Mouse (Mus musculus) lung, embryonic 16.5 days (tissue): Measurements from ENCODE around the gene Hist1h2af. TPM values are rescaled to one million over a fixed set of nuclear protein-coding genes. Genes with fewer than 3 reads are reported as not detected.
"Not testable (repeated sequence)": the region's sequence is repeated elsewhere in the genome, so short reads cannot be mapped to it uniquely, and the experiment has no call there.

Experiments
- ATAC-seq: fragments of 200-750 bp; cut with Nextera tagmentation; 2 replicates; pipeline ENCODE4 v1.8.0; 2017; ENCODE audit warnings: low read depth, mild to moderate bottlenecking, moderate library complexity
- H3K27ac ChIP-seq: fragments of 300-500 bp; sonication (generic); 2 replicates; pipeline ENCODE4 v1.5.1; 2014; ENCODE audit warnings: mild to moderate bottlenecking, control low read depth, low read length
- H3K27me3 ChIP-seq: fragments of 300-500 bp; sonication (generic); 2 replicates; pipeline ENCODE4 v1.6.1; 2014; ENCODE audit warnings: low read depth, low read length, mixed read lengths; ENCODE audit not compliant: control insufficient read depth, insufficient read depth
- H3K36me3 ChIP-seq: fragments of 300-500 bp; sonication (generic); 2 replicates; pipeline ENCODE4 v1.6.1; 2014; ENCODE audit warnings: low read length; ENCODE audit not compliant: control insufficient read depth, insufficient read depth
- H3K4me1 ChIP-seq: fragments of 300-500 bp; sonication (generic); replicated peaks from 2 replicates; pipeline ENCODE4 v1.6.1; 2014; ENCODE audit warnings: low read length, mixed read lengths; ENCODE audit not compliant: control insufficient read depth, insufficient read depth
- H3K4me2 ChIP-seq: fragments of 300-500 bp; sonication (generic); 2 replicates; pipeline ENCODE4 v1.6.1; 2014; ENCODE audit warnings: low read depth, low read length, control low read depth
- H3K4me3 ChIP-seq: fragments of 300-500 bp; sonication (generic); 2 replicates; pipeline ENCODE4 v1.5.1; 2014; ENCODE audit warnings: mild to moderate bottlenecking, low read length, control low read depth
- H3K9ac ChIP-seq: fragments of 300-500 bp; sonication (generic); 2 replicates; pipeline ENCODE4 v1.6.1; 2014; ENCODE audit warnings: low read length, control low read depth
- H3K9me3 ChIP-seq: fragments of 300-500 bp; sonication (generic); 2 replicates; pipeline ENCODE4 v1.6.1; 2016; ENCODE audit warnings: low read length; ENCODE audit not compliant: control insufficient read depth
- WGBS: fragments of 180-500 bp; shearing (Covaris S2); extraction: QIAGEN DNeasy Blood & Tissue Kit; methylation state at CpG from one replicate; pipeline ENCODE4 v1.1.7; 2014; 5-methylcytosine and 5-hydroxymethylcytosine counted together
- polyA plus RNA-seq: library from polyadenylated mRNA; unstranded; fragments of >200 nt; fragmentation: Nextera tagmentation; extraction: Ambion mirVana; gene quantifications from 2 replicates; pipeline ENCODE4 v1.2.1, GENCODE M21; 2015

The Hist1h2af gene
- polyA plus RNA-seq, 1 experiment from 2014 or later, result 8.0 TPM

DNA sequence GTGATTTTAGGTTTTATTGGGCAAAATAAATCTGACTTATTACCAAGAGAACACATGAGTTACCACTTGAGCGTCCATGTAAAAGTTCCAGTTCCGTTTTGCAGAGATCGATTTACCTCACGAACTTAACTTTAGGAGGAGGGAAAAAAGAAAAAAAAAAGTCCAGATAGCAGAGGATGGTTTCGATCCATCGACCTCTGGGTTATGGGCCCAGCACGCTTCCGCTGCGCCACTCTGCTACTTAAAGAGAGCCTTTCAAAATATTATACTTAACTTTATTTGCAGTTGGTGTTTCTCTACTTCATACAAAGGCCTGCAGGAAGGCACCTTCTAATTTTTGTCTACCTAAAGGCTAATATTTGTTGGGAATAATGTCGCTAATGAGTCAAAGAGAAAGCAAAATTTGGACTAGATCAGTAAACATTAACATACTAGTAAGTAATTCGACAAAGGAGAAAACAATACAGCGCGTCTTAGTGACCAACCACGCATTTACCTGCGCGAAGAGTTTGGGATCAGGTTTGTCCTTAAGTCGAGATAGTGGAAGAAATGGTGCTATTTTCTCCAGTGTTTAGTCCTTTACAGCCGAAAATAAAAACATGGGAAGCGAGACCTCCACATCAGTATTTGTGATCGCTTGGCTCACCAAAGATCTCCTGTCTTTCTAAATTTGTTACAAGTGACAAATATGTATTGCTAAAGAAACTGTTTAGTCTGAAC, 3.4 kb upstream of the Hist1h2af start:
- H3K4me2 ChIP-seq, result peak overlapping the region; percentile 58
- H3K4me3 ChIP-seq, result peak overlapping the region; percentile 52
- under 1% methylated on average over 20 of the region's 20 CpGs for WGBS
- 0 out of 2 replicates have a peak, but pooled peaks have one; percentile 17 for ATAC-seq
- H3K36me3 ChIP-seq, result no peaks in the 10 kb centered on the region
- H3K9ac ChIP-seq, result peak overlapping the region; percentile 73
- peak overlapping the region; percentile 97 for H3K27ac ChIP-seq
- H3K4me1 ChIP-seq, result peaks cover 18% of the 10 kb centered on the region
- no peaks in the 10 kb centered on the region for H3K9me3 ChIP-seq
- H3K27me3 ChIP-seq, result no peaks in the 10 kb centered on the region

DNA sequence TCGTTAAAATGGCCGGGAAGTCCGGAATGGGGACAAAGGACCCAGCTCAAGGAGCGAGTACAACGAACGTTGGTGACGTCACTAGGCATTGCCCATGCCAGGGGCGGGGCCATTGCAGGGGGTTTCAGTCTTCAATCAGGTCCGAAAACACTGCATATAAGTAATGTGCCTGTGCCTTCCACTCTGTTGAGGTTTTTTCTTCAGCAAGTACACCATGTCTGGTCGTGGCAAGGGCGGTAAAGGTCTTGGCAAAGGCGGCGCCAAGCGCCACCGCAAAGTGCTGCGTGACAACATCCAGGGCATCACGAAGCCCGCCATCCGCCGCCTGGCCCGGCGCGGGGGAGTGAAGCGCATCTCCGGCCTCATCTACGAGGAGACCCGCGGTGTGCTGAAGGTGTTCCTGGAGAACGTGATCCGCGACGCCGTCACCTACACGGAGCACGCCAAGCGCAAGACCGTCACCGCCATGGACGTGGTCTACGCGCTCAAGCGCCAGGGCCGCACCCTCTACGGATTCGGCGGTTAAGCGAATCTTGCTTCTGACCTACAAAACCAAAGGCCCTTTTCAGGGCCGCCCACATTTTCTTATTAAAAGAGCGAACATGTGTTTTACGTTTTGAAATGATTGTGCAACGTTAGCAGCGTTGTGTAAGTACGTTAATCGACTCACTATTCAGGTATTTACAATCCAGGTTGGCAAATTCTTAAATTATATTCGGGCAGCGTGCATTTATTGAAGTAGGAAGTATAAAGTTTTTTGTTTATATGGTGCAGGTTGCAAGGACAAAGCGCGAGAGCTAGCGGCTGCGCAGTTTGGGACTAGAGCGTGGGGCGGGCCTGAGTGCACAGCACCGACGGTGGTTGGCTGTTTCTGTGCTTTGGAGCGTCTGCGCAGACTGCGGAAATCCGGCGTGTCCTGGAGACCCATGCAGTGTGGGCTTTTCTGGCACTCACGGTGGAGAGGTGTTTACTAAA, 2.5 kb upstream of the Hist1h2af start, which contains the start of gene Hist1h4h:
TSS of gene Hist1h4h (plus strand) at position 150 of the 975 bp plus-strand sequence.
- H3K4me1 ChIP-seq, result peaks cover 15% of the 10 kb centered on the region
- H3K27me3 ChIP-seq, result no peaks in the 10 kb centered on the region
- H3K9ac ChIP-seq, result peak within 1 kb of the TSS; percentile 73
- H3K36me3 ChIP-seq, result no peaks in the 10 kb centered on the region
- peak within 1 kb of the TSS; percentile 52 for H3K4me3 ChIP-seq
- H3K27ac ChIP-seq, result peak within 1 kb of the TSS; percentile 97
- H3K9me3 ChIP-seq, result no peaks in the 10 kb centered on the region
- under 1% methylated on average over 54 of the region's 70 CpGs for WGBS
- ATAC-seq, result peak; percentile 81
- H3K4me2 ChIP-seq, result peak within 1 kb of the TSS; percentile 58

DNA sequence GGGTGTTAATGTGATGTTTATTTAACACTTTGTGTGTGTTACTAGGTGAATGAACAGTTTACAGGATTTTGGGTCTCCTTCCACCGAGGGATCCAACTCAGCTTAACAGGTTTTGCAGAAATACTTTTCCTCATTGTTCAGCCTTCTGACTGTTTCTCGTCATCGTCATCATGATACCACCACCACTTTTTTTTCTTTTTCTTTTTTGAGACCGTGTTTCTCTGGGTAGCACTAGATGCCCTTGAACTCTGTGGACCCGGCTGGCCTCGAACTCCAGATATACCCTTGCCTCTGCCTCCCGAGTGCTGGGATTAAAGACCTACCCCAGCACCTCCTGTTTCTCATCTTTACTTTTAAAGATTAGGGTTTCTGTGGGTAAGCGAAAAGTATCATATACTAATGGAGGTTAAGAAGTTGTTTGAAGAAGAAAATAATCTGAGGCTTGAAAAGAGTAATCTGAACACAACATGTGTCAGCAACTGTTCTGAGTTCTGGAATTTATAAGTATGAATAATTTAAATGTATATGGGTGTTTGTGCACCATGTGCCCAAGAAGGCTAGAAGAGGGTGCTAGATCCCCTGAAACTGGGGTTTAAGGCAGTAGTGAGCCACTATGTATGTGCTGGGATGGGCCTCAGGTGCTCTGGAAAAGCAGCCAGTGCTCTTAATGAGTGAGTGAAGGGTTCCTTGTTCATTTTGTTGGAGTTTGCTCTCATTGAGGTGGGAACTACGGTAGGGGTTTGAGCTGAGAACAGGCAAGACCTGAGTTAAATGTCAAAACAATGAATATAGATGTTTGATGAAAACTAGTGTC, 1.2 kb upstream of the Hist1h2af start:
- Histone ChIP-seq H3K27me3 (no peaks in the 10 kb centered on the region), H3K9ac (peak overlapping the region; percentile 73), H3K36me3 (no peaks in the 10 kb centered on the region), H3K4me3 (peak overlapping the region; percentile 52), H3K9me3 (no peaks in the 10 kb centered on the region), H3K27ac (peak overlapping the region; percentile 97), H3K4me2 (peak overlapping the region; percentile 58), H3K4me1 (peaks cover 24% of the 10 kb centered on the region)
- WGBS, result 16% methylated on average over 9 of the region's 9 CpGs
- no peak for ATAC-seq

DNA sequence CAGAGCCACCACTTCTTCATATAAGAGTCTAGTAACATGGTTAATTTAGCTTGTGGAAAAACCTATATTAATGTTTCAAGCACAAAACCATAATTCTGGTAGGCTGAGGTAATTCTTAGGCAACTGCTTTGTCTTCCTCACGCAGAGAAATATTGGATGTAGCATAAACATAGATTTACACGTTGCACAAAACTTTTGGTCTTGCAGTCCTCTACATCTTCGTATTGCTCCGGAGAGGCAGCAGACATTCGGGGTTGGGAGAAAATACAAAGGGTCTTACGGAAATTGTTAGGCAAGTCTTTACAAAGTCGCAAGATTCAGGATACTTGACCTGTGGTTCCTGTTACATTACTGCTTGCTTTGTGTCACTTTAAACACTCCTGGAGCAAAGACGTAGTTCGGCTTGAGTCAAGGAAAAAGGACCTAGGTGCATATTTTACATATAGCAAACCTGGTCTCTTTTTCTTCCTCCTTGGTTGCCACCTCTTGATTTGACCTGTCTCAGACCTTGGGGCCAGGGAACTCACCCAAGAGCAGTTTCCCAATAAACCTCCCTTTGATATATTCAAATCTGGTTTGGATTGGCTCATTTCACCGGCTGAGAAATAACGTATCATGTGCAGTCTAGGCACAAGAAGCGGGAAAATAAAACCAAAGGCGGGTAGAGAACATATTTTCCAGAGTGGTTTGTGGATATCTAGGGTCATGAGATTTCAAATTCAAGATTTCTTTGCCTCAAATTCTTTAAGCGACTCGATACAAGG, 844 bp downstream of the Hist1h2af start:
- under 1% methylated on average over 15 of the region's 15 CpGs for WGBS
- Histone ChIP-seq H3K9ac (peak overlapping the region; percentile 69), H3K36me3 (no peaks in the 10 kb centered on the region), H3K4me1 (peaks cover 19% of the 10 kb centered on the region), H3K27ac (peak overlapping the region; percentile 97), H3K4me3 (peak overlapping the region; percentile 52), H3K27me3 (no peaks in the 10 kb centered on the region), H3K9me3 (no peaks in the 10 kb centered on the region), H3K4me2 (peak overlapping the region; percentile 58)
- no peak for ATAC-seq

DNA sequence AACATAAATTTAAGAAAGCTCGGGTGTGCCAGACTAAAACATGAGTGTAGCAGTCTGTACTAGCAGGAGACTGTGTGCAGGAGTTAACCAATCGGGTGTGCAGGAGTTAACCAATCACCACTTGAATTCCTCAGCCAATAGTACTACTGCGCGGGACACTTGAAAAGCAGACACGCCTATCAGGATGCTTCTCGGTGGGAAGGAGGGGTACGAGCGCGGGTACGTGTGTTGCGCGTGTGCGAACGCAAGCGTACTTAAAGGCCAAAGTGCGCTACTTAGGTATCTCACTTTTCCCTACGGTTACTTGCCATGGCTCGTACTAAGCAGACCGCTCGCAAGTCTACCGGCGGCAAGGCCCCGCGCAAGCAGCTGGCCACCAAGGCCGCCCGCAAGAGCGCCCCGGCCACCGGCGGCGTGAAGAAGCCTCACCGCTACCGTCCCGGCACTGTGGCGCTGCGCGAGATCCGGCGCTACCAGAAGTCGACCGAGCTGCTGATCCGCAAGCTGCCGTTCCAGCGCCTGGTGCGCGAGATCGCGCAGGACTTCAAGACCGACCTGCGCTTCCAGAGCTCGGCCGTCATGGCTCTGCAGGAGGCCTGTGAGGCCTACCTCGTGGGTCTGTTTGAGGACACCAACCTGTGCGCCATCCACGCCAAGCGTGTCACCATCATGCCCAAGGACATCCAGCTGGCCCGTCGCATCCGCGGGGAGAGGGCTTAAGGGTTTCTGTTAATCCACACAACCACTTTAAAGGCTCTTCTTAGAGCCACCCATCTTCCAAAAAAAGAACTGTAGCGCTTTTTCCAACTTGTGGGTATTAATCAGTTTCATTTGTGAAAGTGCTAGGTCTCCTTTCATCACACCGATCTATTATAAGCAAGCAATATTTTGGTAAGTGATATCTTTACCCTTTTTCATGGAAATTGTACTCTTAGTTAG, 1.7 kb downstream of the Hist1h2af start, which contains the start of gene Hist1h3g:
TSS of gene Hist1h3g (plus strand) at position 286 of the 939 bp plus-strand sequence.
- H3K36me3 ChIP-seq, H3K27me3 ChIP-seq, H3K9me3 ChIP-seq: not testable (repeated sequence)
- peak within 1 kb of the TSS; percentile 52 for H3K4me3 ChIP-seq
- 0% methylated on average over 43 of the region's 62 CpGs for WGBS
- peak; percentile 87 for ATAC-seq
- peak within 1 kb of the TSS; percentile 69 for H3K9ac ChIP-seq
- H3K4me2 ChIP-seq, result peak within 1 kb of the TSS; percentile 69
- peaks cover 19% of the 10 kb centered on the region for H3K4me1 ChIP-seq
- peak within 1 kb of the TSS; percentile 97 for H3K27ac ChIP-seq

DNA sequence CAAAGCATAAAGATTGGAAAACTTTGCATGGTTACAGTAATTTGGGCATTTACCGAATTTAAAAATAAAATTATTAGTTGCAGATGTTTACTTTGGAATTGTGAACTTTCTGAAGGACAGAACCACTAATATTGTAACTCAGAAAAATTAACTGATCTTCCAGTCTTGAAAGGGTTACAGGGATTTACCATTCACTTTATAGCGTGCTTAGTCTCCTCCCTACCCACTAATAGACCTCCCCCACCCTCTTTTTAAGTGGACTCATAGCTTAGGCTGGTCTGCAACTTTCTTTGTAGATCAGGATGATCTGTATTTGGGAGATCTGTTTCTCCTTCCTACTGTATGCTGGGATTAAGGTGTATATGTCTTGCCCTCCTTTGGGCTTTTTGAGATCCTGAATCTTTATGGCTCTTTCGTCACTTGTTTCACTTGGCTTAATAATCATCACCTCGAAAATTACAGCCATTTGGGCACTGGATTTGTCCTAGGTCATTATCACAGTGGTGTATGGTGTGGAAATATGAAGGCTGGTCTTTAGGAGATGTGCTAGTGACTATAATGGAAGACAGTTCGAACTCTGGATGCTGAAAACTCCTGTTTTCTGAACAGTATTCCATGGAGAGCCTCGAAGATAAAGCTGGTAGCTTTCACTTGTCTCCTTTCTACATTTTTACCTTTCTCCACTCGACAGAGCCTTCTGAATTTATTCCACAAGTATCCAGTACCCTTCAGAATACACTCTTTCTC, 2.5 kb downstream of the Hist1h2af start:
- H3K9me3 ChIP-seq, result no peaks in the 10 kb centered on the region
- peak overlapping the region; percentile 69 for H3K4me2 ChIP-seq
- peak overlapping the region; percentile 69 for H3K9ac ChIP-seq
- H3K27ac ChIP-seq, result peak overlapping the region; percentile 53
- H3K4me1 ChIP-seq, result peaks cover 19% of the 10 kb centered on the region
- no peaks in the 10 kb centered on the region for H3K27me3 ChIP-seq
- 9% methylated on average over 7 of the region's 7 CpGs for WGBS
- no peaks in the 10 kb centered on the region for H3K36me3 ChIP-seq
- no peak for ATAC-seq
- peak overlapping the region; percentile 49 for H3K4me3 ChIP-seq

DNA sequence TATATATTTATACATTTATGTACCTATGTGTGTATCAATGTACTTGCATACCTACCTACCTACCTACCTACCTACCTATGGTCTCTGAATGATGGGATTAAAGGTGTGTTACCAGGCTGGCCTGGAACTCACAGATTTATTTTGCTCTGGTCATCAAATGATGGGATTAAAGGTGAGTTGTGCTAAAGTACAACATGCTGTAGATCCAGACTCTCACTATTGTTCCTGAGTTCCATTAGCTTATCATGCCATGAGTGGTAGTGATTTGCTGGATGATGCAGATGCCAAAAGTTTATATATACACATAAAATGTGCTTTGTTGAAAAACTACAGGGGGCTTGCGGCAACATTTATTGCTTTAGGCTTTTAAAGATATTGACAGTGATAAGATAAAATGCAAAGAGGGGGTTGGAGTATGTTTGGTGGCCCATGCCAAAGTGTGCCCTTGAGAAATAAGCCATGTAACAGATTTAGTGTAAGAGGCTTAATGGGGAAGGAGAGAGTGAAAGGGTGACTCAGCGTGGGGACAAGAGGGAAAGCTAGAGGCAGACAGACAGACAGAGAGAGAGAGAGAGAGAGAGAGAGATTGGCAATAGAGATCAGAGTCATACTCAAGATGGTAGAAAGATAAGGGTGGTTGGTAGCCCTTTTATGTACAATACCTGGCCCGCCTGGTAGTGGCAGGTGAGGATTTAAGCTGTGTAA, 3.5 kb downstream of the Hist1h2af start:
- no peak for ATAC-seq
- WGBS, result 43% methylated on average over 3 of the region's 3 CpGs
- Histone ChIP-seq H3K9ac (peak overlapping the region; percentile 12; the same call in 1 of the 2 replicates), H3K9me3 (no peaks in the 10 kb centered on the region), H3K27ac (peak overlapping the region; percentile 25; the same call in 1 of the 2 replicates), H3K4me2 (peak overlapping the region; percentile 69), H3K4me3 (peak overlapping the region; percentile 32), H3K4me1 (peaks cover 19% of the 10 kb centered on the region), H3K36me3 (no peaks in the 10 kb centered on the region), H3K27me3 (no peaks in the 10 kb centered on the region)
